Mouse (Mus musculus): ENCODE results near the gene Zmynd15. TPM values are rescaled to one million over a fixed set of nuclear protein-coding genes. Genes with fewer than 3 reads are reported as not detected.

The Zmynd15 gene
- 0.21 TPM in 1 of 3 replicates, not detected in the others for total RNA-seq (2017)

DNA sequence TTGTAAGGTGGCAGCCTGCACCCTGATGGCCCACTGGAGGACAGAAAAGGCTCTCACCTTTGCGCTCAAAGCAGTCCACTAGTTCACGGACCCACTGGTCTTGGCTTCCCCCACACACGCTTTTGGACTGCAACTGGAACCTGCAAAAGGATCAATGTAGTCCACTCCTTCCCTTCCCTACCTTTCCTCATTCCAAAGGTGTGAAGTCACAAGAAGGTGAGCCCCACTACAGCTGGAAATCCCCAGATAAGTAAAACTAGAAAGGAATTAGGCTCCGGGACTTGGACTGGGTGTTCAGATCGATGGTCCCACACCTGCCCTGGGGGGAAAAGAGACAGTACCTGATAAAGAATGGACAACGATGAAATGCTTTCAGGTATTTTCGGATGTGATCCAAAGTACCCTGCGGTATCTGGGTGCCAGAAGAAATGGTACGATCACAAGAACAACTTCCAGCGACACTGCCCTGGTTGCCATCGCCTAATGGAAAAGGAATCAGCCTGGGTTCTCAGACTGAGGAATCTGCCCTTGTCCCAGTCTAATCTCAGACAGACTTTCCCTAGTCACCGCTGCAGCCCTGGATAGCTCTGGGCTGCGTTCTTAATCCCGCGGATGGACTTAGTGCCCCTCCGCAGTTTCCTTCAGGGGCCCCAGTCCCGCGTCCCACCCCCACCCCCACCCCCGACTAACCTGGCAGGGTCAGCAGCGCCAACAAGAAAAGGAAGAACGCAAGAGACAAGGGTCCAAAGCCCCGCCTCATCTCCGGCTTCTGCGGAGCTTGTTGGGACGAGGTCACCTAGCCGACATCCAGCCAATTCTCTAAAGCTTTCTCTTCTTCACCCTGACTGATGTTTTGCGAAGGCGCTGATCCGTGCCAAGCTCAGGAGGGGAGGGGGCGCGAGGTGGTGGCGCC, at the start of gene Zmynd15:
Gene Zmynd15 (plus strand): TSS at position 746 of the 913 bp plus-strand sequence.
- no peak for ATAC-seq (replicated peaks; ENCODE audit: insufficient number of reproducible peaks, low FRiP score, low TSS enrichment, poor library complexity, severe bottlenecking)

DNA sequence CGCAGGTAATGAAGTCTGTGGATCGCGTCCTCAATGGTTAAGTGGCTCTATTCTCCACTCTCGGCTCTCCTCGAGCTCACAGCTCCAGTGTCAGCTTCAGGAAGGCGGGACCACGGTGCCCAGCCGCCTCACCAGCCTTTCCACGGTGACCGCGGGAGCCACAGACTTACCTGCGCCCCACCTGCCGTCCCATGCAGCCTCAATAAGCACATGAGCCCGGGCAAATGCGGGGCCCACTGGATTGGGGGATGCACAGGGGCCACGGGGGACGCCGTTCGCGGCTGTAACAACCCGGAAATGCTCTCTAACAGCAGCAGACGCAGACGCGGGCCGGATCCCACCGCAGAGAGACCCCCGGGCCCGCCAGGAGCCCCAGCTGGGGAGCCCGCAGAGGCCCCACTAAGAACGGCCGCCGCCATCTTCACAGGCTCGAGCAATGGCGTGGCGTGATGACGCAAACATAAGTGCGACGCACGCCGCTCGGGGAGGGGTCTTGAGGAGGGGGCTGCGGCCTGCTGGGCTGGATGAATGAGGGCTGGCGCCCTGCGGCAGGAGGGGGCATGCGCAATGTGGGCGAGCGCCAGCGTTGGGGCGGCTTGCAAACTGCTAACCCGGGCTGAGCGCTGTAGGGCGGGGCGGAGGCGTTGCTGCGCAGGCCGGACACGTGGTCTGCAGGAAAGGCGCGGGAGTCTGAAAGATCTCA, 49.5 kb upstream of the Zmynd15 start, which contains the start of gene Pelp1:
Gene Pelp1 (minus strand): TSS at position 438 of the 703 bp plus-strand sequence.
- ATAC-seq (replicated peaks; ENCODE audit: insufficient number of reproducible peaks, low FRiP score, low TSS enrichment, poor library complexity, severe bottlenecking) = peak; percentile 79

DNA sequence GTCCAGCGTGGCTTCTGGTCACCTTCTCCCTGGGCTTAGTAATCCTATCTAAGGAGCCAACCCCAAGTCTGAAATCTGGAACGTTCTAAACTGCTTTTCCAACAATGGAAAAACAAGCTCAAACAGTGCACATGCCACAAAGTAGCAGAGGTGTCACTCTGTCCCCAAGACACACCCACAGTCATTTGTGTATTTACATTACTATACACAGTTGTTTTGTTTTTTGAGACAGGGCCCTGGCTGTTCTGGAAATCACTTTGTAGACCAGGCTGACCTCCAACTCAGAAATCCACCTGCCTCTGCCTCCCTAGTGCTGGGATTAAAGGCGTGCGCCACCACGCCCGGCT, 49.0 kb upstream of the Zmynd15 start:
- no peak for ATAC-seq (replicated peaks; ENCODE audit: insufficient number of reproducible peaks, low FRiP score, low TSS enrichment, poor library complexity, severe bottlenecking)

DNA sequence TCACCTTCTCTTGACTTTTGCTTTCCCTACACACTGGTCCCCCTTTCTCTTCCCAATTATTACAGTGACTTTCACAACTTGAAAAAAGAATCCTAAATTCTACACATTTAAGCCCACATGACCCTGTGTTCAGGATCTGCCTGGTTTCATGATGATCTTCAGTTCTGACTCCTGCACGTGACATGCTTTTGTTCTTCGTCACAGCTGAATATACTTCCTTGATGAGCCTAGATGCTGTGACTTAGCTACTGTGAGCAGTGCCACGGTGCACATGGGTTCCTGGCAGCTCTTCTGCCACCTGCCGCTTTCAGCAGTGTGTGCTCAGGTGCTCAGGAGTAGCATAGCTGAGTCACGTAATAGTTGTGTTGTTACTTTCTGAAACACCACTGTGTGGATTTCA, 46.6 kb upstream of the Zmynd15 start:
- no peak for ATAC-seq (replicated peaks; ENCODE audit: insufficient number of reproducible peaks, low FRiP score, low TSS enrichment, poor library complexity, severe bottlenecking)

DNA sequence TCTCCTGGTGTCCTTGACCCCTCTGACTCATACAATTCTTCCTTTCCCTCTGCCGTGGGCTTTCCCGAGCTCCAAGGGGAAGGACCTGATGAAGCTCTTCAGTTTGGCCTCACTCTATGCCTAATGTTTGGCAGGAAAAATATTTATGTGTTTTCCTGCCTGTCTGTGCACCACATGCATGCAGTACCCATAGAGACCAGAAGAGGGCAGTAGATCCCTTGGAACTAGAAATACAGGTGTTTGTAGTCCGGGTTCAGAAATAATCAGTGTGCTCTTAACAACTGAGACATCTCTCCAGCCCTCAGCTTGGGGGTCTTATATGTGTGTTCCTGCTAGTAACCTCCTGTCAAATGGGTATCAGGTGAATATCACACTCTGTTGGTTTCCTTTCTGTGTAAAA, 45.3 kb upstream of the Zmynd15 start:
- peak; percentile 59 for ATAC-seq (replicated peaks; ENCODE audit: insufficient number of reproducible peaks, low FRiP score, low TSS enrichment, poor library complexity, severe bottlenecking)

DNA sequence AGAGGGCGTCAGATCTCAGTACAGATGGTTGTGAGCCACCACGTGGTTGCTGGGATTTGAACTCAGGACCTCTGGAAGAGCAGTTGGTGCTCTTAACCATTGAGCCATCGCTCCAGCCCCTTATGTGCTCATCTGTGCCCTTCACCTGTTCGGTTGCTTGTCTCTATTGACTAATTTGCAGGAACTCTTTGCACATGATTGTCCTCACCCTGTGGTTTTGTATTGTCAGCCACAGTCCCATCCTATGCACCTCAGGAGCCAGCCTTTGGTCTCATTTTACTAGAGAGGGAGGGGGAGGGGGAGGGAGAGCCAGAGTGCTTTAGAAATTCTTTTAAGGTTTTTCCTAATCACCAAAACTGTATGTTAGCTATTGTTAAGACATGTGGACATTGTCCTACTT, 41.0 kb upstream of the Zmynd15 start:
- ATAC-seq (replicated peaks; ENCODE audit: insufficient number of reproducible peaks, low FRiP score, low TSS enrichment, poor library complexity, severe bottlenecking) = no peak

DNA sequence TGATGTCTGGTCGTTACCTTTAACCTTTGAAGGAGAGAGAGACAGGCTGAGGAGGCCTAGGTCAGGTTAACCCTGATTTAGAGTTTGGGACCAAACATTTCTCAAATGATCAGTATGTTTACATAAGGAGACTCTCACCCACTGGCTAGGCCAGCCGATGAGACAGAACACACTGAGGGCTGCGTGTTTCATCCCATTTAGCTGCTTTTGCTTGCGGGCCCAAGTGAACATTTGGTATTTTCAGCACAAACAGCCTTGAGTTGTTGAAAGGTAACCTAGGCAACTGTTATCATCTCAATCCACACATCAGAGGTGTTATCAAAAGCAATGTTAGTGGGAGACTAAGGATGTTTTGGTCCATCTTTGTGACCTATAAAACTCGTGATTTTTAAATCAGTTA, 39.7 kb upstream of the Zmynd15 start:
- no peak for ATAC-seq (replicated peaks; ENCODE audit: insufficient number of reproducible peaks, low FRiP score, low TSS enrichment, poor library complexity, severe bottlenecking)

DNA sequence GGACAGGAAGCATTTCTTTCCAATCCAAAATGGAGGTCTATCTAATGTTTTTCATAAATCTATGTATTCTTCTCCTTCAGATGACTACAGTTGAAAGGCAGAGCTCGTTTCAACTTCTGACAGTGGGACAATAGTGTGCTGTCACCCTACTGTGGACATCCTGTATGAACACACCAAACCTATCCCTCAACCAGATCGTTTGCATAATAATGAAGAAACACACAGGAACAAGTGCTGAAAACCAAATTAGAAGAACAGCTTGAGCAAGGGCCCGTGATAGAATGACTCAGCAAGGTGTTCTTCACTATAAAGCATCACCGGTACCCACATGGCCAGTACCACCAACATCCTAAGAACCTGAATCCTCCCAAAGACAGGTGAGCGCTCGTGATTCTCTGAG, 32.6 kb upstream of the Zmynd15 start:
- ATAC-seq (replicated peaks; ENCODE audit: insufficient number of reproducible peaks, low FRiP score, low TSS enrichment, poor library complexity, severe bottlenecking) = 0 out of 2 replicates have a peak, but pooled peaks have one; percentile 27

DNA sequence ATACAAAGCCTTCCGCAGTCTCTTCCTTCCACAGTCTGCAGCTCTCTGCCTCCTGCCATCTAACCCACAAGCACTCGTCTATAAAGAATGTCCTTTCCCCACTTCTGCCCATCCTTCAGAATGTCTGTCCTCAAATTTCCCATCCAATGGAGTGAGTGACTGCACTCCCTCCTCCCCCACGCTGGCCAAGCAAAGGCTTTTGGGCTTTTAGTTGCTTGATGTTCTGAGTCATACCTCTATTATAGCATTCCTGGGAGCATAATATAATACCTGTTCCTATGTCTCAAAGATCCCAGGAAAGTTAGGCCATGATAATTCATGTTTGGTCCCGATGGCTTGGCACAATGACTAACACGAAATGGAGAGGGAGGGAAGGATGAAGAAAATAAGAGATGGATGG, 27.7 kb upstream of the Zmynd15 start:
- ATAC-seq (replicated peaks; ENCODE audit: insufficient number of reproducible peaks, low FRiP score, low TSS enrichment, poor library complexity, severe bottlenecking) = no peak

DNA sequence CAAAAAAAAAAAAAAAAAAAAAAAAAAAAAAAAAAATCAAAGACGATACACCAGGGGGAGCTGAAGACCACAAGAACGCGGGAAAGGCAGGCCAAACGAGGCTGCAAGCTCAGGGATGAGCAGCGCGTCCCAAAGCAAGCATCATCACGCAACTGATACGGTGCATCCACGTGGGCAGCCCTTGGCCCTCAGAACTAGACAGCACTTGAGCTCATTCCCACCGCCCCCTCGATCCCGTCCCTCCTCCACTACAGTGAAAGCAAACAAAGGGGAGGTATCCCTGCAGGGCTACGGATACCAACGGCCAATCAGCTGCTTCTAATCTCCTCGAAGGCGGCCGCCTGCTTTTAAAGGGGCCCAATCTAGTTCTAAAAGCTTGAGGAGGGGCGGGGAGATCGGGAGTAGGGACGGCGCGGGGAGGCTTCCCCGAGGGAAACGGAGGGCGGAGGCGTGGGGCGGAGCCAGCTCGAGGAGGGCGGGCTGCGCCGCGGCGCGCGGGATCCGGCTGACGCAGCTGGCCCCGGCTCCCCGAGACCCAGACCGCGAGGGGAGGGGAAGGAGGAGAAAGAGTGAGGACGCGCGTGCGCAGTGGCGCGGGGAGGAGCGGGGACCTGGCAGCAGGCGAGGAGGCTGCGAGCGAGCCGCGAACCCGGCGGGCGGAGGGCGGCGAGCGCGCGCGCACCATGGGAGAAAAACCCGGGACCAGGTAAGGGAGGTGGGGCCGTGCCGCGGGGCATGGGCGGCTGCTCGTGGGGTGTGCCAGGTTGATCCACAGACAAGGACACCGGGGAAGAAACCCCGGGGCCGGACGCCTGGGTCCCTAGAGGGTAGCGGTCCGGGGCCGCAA, 27.0 kb upstream of the Zmynd15 start, which contains the start of gene Arrb2:
Gene Arrb2 (plus strand): TSS at position 588 of the 847 bp plus-strand sequence.
- peak; percentile 83 for ATAC-seq (replicated peaks; ENCODE audit: insufficient number of reproducible peaks, low FRiP score, low TSS enrichment, poor library complexity, severe bottlenecking)

DNA sequence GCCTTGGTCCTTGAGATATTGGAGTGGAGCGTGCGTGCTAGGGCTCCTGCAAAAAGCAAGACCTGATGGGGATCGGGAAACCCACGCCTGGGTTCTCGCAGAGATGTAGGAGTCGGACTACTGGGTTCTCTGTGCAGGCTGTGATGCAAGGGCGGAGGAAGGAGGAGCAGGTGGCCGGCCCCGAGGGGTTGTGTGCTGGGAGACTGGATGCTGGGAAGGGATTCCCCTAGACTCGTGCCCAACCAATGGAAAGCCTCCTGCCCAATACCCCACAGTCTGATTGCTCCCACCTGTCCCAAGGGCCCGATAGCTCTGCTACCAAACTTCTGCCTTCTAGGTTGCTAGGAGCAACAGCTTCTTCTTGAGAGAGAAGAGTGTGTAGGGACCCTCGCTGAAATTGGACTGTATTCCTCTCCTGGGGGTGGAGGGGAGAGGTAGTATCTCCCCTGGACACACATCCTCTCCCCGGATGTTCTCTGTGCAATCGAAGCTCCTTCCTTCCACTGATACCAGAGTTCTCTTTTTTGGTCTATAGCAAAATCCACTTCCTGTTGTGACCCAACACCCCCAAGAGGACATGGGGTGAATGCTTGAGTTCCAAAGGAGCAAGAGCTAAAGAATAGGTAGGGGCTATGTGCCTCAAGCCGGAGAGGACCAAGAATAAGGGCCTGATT, 26.2 kb upstream of the Zmynd15 start:
- ATAC-seq (replicated peaks; ENCODE audit: insufficient number of reproducible peaks, low FRiP score, low TSS enrichment, poor library complexity, severe bottlenecking) = peak; percentile 29

DNA sequence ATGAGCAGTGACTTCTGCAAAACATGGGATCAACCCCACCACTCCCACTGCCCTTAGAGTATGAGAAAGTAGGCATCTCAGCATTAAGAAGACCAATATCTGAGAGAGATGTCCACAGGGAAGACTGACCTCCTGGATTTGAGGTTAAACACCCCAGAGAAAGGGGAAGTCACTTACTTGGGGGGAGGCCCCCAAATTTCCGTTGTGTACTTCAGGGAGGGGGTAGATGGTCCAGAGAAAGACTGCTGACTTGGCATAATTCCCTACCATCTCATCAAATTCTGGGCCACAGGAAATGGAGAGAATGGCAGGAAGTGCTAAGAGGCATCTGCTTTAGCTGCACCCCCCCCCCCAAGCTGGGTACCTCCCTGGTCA, 25.7 kb upstream of the Zmynd15 start:
- ATAC-seq (replicated peaks; ENCODE audit: insufficient number of reproducible peaks, low FRiP score, low TSS enrichment, poor library complexity, severe bottlenecking) = no peak

DNA sequence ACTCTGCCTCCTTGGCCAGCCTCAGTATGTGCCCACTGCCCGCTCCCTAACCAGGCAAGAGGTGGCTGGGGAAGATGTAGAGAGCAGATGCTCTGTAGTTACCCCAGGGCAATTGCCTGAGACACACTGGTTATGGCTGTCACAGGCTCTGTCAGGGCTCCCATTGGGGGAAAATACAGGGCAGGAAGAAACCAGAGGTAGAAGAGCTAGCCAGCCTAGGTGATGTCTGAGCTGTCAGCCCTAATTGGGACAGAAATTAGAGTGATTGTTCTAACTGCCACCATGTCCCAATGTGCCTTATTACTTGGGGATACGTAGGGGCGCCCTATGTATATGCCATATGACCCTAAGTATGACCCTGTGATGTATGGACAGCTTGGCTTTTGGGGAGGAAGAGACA, 25.3 kb upstream of the Zmynd15 start:
- no peak for ATAC-seq (replicated peaks; ENCODE audit: insufficient number of reproducible peaks, low FRiP score, low TSS enrichment, poor library complexity, severe bottlenecking)

DNA sequence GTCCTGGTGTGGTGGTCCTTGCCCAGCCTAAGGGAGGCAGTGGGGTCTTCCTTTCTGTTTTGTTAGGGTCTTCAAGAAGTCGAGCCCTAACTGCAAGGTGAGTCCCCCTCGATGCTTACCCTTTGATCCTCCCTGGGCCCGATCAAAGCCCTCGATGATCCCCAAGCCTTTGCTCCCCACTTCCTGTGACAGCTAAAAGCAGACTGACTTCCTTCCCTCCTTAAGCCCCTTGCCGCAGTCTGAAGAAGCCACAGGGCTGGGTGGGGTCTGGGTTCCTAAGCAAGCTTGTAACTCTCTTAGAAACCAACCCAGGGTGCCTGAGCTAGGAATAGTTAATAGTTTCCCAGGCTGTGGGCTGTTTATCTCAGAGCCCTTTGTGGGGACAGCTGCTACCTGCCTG, 23.8 kb upstream of the Zmynd15 start:
- ATAC-seq (replicated peaks; ENCODE audit: insufficient number of reproducible peaks, low FRiP score, low TSS enrichment, poor library complexity, severe bottlenecking) = no peak

DNA sequence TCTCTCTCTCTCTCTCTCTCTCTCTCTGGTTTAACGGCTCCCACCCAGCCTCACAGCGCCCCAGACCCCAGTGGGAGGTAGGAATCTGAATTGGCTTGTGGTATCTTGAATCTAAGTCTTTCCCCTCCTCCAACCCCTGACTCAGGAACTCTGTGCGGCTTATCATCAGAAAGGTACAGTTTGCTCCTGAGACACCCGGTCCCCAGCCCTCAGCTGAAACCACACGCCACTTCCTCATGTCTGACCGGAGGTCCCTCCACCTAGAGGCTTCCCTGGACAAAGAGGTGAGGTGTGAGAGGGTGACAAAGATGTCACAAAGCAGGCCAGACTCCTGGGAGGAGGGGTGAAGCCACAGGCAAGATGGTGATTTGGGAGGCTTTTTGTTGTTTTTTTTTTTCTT, 21.8 kb upstream of the Zmynd15 start:
- no peak for ATAC-seq (replicated peaks; ENCODE audit: insufficient number of reproducible peaks, low FRiP score, low TSS enrichment, poor library complexity, severe bottlenecking)

DNA sequence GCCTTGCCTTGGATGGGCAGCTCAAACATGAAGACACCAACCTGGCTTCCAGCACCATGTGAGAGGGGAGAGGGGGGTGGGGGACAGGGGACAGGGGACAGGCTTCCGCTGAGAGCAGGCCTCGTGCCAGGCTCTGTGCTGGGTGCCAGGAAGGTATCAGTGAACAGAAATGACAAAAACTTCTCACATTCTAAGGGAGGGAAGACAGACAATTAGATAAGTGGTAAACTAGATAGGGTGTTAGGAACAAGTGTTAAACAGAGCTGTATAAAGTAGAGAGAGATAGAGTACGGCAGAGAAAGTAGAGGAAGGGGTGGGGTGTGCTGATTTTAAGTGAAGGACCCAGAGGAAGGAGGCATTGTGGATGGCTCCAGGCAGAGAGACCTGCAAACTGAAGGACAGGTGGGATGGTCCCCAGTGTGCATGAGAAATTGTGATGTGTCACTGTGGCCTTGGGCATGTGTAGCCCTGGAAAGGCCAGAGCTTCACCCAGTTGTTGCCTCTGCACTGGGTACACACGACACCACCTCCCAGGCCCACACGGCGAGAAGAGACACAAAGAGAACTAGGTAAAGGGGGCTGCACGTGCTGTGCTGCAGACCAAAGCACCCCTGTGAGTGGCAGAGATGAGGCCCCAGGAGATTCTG, 20.4 kb upstream of the Zmynd15 start:
- no peak for ATAC-seq (replicated peaks; ENCODE audit: insufficient number of reproducible peaks, low FRiP score, low TSS enrichment, poor library complexity, severe bottlenecking)

DNA sequence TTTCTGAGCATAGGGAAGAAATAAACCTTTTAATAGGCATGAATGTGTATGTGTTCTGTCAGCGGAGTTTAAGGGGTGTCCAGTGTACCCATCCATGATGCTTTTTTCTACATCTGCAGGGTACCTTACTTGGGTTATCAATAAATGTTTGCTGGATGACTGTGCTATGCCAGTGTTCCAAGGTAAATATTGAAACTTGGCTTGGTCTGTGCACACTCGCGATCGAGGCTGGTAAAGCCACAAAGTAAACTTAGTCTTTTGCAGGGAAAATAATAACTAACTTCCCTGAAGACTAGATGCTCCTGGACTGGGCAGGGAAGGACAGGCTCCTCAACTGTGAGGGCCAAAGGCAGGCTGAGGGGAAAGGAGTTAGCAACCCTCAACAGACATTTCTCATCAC, 18.6 kb upstream of the Zmynd15 start:
- ATAC-seq (replicated peaks; ENCODE audit: insufficient number of reproducible peaks, low FRiP score, low TSS enrichment, poor library complexity, severe bottlenecking) = no peak

DNA sequence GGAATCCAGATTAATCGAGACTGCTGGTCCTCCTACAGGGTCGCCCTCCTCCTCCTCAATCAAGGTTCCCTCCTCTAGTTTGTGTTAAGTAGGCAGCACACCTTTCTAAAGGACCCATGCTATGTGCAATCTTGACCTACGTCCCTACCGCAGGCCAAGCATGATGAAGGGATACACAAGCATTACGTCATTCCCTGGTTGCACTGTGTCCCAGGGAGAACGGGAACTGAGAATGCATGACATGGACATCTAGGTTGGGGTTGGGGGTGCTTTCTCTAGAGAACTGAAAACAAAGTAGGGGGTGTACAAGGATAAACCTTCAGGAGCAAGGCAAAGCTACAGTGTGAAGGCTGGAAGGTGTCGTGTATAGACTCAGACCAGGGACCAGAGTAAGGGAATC, 17.4 kb upstream of the Zmynd15 start:
- ATAC-seq (replicated peaks; ENCODE audit: insufficient number of reproducible peaks, low FRiP score, low TSS enrichment, poor library complexity, severe bottlenecking) = peak; percentile 44; the same call in 1 of the 2 replicates

Data from monocyte, adult 5-6 weeks (primary cell).